Mouse (Mus musculus) urinary bladder, adult 18-20 months (tissue): Measurements from ENCODE around the gene 6030458C11Rik.

Experiments
- DNase-seq, 2 experiments: peaks; one replicate each; pipeline ENCODE4 v3.0.0; 2022; ENCODE audit warnings: low spot score in 2 of 2, mixed read lengths in 2 of 2

Gene 6030458C11Rik

DNA sequence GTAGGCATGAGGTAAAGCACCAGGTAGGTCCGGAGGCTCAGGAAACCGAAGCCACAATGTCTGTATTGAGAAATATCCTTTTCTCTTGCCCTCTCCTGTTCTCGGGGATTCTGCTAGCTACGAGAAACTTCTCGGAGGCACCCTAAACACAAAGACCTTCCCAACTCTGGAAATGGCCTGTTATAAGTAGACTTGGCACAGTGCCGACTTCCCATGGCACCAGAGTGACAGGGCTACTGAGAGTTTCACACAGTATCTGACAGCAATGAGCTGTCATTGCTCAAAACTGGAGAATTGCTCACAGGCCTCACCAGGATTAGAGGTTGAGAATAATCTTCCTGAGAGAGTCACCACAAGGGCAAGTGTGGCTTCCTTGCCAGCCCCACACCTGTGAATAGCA lies 63.7 kb downstream of the 6030458C11Rik start:
- DNase-seq = no peak

DNA sequence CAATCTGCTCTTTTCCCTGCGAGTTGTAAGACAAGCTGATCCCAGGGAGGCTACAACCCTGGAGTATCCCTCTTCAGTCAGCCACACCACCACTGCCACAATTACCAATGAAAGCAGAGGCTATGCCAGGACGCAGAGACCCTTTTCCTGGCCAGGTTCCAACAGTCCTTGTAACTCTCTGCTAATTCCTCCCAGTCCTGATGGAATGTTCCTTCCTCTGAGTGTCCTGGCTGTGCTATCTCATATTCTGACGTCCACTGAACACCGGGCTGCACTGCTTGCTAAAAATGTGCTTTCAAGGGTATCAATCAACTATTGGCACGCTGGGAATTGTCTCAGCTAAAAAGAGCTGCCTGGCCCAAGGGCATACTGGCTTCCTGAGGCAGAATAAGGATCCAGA lies 66.0 kb downstream of the 6030458C11Rik start:
- DNase-seq = no peak
